Mouse (Mus musculus) liver, embryonic 14.5 days (tissue): ENCODE results near the gene Isy1.

ENCODE experiments used
- CTCF ChIP-seq: IDR thresholded peaks from 2 replicates; pipeline ENCODE4 v1.5.1; 2016; ENCODE audit warnings: antibody characterized with exemption, low read depth, control low read depth
- EP300 ChIP-seq: IDR thresholded peaks from 2 replicates; pipeline ENCODE4 v1.6.1; 2016; ENCODE audit warnings: antibody characterized with exemption, low read depth

- TF ChIP-seq EP300 (no peak), CTCF (peak; percentile 52)
These were observed 26.8 kb downstream of the Isy1 start, which contains the start of gene Rab43 for GRCm38 (mm10) chr6:87811675-87812338.
